Mouse (Mus musculus): ENCODE measurements around the gene Mars. TPM values are rescaled to one million over a fixed set of nuclear protein-coding genes. Genes with fewer than 3 reads are reported as not detected.

Mars gene
- total RNA-seq, 1 experiment from 2014 or later, result 187 TPM

DNA sequence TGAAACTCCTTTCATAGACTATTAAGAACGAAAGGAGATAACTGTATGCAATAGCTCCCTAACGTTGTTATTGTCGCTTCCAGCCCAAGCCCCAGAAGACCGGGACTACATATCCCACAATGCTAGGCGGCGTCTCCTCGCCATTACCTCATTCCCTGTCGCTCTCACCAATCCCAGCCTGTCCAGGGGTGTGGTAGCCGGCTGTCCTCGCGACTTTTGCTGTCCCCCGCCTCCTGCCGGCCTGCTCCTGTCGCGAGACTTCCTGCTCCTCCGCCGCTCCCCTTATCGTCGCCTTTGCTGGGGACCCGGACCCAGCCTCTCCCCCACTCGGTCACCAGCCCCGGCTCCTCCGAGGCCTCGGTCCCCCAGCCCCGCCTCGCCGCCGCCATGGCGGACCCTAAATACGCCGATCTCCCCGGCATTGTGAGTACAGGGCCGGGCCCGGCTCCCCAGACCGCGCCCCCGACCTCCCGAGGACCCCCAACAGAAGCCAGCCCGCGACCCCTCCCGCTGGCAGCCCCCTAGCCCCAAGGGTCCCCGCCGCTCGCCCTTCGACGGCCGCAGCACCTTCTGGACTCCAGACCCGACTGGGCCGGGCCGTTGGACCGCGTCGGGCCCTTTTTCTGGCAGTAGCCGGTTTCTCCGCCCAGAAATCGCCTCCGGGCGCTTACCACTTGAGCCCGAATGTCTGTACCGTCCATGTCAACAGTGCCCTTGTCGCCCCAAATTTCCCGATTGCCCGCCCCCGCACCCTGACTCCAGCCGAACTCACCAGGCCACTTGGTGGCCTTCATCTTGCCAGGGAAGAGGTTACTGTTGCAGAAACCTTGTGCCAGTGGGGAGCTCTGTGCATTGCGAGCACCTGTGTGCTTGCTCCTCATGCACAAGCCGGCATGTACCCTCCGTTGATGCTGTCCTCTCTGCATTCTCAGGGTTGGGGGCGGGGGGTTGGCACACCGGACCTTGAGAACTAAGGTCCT is 45.2 kb downstream of the Mars start, which contains the start of gene Dctn2:
Gene Dctn2 (plus strand): TSS at position 257 of the 980 bp plus-strand sequence.
- ATAC-seq (replicated peaks; ENCODE audit: low read depth, poor library complexity, severe bottlenecking), result peak; percentile 97

DNA sequence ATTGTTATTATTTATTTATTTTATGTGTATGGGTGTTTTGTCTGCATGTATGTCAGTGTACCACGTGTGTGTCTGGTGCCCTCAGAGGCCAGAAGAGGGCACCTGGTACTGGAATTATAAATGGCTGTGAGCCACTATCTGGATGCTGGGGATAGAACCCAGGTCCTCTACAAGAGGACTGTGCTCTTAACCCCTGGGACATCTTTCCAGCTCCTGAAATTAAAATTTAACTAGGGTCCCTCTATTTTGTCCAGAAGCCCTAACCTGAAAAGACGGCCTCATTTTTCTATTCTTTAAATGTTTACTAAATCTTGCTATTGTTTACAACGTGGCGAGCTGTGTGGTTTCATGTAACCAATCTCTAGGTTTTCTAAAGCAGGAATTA is 45.9 kb downstream of the Mars start:
- ATAC-seq (replicated peaks; ENCODE audit: low read depth, poor library complexity, severe bottlenecking), result 0 out of 2 replicates have a peak, but pooled peaks have one; percentile 20

GRCm38 (mm10) chr10:127264971-127265370 is 46.6 kb downstream of the Mars start:
- ATAC-seq (replicated peaks; ENCODE audit: low read depth, poor library complexity, severe bottlenecking), result no peak

DNA sequence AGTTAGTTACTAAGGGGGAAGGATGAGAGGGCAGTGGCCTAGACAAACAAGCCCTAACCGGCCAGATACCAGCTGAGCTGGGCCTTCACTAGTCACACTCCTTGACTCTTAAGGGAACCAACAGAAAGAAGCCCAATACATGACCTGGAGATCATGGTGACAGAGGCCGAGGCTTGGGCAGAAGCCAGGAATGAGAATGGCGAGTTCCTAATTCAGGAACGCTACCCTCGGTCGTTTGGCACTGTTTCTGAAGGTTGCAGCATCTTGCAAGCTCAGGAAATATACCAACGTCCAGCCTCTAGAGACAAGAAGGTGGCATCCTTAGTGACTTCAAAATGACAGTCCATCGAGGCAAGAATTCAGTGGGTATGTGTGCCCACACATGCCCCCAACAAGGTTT is 47.2 kb downstream of the Mars start:
- ATAC-seq (replicated peaks; ENCODE audit: low read depth, poor library complexity, severe bottlenecking), result no peak

- no peak for ATAC-seq (replicated peaks; ENCODE audit: low read depth, poor library complexity, severe bottlenecking)
Observed at GRCm38 (mm10) chr10:127263631-127264030, 48.0 kb downstream of the Mars start.

DNA sequence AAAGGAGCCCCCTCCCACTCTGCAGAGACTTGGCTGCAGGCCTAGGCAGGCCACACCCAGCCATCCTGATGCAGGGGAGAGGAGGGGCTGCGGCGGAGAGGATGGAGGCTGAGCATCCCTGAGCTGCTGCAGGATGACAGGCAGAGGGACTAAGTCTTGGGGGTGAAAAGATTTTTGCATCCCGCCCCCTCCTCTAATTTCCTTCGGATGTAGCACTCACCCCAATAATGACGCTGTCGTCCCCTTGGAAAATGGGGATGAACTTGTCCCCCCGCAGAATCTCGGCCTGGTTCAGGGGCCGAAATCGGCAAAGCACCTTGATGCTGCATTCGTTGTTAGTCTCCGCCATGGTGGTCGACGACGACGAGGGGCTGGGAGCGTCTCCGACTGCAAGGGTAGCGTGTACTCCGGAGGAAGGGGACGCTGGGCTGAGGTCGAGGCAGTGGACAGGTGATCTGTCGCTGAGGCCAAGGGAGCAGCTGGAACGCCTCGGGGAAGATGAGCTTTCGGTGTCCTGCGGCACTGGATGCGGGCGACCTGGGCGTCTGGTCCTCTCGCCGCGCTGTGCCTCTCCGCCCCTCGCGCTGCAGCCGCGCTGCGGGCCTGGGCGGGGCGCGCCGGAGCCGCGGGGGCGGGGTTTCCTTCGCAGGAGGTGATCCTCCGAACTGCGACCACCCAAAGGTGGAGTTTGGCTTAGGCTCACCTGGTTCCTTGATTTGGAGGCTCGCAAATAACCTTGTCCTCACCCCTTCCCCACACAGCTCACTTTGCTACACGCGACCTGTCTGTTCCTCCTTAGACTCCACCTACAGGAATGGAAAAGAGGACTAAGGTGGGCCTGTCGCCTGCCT is 48.8 kb downstream of the Mars start, which contains the start of gene Kif5a:
Gene Kif5a (minus strand): TSS at position 801 of the 851 bp plus-strand sequence.
- no peak for ATAC-seq (replicated peaks; ENCODE audit: low read depth, poor library complexity, severe bottlenecking)

GRCm38 (mm10) chr10:127261706-127262547 is 49.7 kb downstream of the Mars start:
- no peak for ATAC-seq (replicated peaks; ENCODE audit: low read depth, poor library complexity, severe bottlenecking)

DNA sequence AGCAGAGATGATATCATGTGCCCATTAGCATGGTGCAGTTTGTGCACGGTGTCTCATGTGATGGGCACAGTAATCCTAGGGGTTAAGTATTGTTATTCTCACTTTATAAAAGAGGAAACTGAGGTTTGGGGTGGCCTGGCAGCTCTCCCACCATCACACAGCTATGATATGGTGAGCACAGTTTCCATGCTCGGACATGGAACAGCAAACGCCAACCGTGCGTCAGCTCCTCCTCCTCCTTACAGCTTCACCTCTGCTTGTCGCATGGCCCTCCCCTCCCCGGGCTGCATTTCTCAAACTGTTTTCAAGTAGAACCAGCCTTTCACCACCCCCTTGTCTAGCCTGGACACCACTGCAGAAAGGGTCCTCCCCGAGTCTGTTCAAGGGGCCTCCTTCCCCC is 53.1 kb downstream of the Mars start:
- ATAC-seq (replicated peaks; ENCODE audit: low read depth, poor library complexity, severe bottlenecking), result peak; percentile 57

GRCm38 (mm10) chr10:127257790-127258189 is 53.8 kb downstream of the Mars start:
- no peak for ATAC-seq (replicated peaks; ENCODE audit: low read depth, poor library complexity, severe bottlenecking)

DNA sequence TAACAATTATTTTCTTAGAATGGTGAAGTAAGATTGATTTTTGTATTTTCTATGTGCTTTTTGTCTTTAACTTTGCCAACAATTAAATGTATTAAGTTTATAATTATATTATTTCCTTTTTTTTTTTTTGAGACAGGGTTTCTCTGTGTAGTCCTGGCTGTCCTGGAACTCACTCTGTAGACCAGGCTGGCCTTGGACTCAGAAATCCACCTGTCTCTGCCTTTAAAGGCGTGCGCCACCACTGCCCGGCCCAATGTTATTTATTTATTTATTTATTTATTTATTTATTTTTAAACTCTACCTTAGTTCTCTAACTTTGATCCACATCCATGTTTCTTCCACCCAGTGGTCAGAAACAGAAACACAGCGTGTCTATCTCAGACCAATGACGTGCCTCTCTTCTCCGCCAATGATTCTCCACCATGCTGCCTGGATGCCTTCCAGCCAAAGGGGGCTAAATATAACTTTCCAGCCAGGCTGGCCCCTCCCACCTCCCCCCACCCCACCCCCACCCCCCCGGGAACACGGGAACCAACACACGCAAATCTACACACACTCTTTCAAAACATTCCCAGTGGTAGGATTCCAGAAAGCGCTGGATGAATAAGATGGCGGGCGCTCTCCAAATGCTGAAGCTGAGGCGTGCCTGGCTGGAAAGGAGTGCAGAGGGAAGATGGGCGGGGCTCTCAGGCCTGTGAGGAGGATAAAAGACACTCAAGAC is 55.8 kb downstream of the Mars start:
- ATAC-seq (replicated peaks; ENCODE audit: low read depth, poor library complexity, severe bottlenecking), result peak; percentile 55; the same call in 1 of the 2 replicates

DNA sequence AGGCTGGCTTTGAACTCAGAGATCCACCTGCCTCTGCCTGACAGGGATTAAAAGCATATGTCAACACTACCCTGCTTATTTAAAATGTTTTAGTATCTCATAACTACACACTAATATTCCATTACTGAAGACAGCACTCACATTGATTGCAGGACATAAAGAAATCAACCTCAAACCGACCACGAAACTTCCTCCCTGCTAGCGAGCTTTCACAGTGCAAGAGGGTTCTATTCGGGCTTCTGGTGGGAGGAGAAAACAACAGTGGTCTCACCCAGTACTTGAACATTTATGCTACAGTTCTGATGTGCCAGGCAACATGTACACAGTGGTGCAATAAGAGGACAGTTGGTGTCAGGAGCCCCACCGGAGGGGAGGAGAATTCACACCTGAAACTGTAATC is 60.8 kb downstream of the Mars start:
- ATAC-seq (replicated peaks; ENCODE audit: low read depth, poor library complexity, severe bottlenecking), result peak; percentile 69; the same call in 1 of the 2 replicates

Other genes starting within 250 kb of the Mars start
- gene Cdk4, start 248.3 kb downstream of the Mars start, total RNA-seq (2017), result 723 and 923 TPM in 2 replicates
- gene Tspan31, start 241.5 kb downstream of the Mars start, total RNA-seq (2017), result 49.9 and 62.2 TPM in 2 replicates
- gene Agap2, start 236.5 kb downstream of the Mars start, total RNA-seq (2017), result 40.8 and 56.1 TPM in 2 replicates
- gene Os9, start 190.7 kb downstream of the Mars start, total RNA-seq (2017), result 159 TPM in 2 replicates
- 56.5 TPM in 2 replicates for gene B4galnt1, start 146.6 kb downstream of the Mars start, total RNA-seq (2017)
- gene Slc26a10, start 131.1 kb downstream of the Mars start, total RNA-seq (2017), result 0.78 and 1.0 TPM in 2 replicates
- gene Arhgef25, start 121.7 kb downstream of the Mars start, total RNA-seq (2017), result 9.7 and 16.4 TPM in 2 replicates
- gene Dtx3, start 116.1 kb downstream of the Mars start, total RNA-seq (2017), result 29.7 and 36.7 TPM in 2 replicates
- 15.7 and 18.7 TPM in 2 replicates for gene Pip4k2c, start 100.2 kb downstream of the Mars start, total RNA-seq (2017)
- 0.23 and 0.34 TPM in 2 replicates for gene Kif5a, start 48.4 kb downstream of the Mars start, total RNA-seq (2017)
- 88.5 and 108 TPM in 2 replicates for gene Dctn2, start 45.4 kb downstream of the Mars start, total RNA-seq (2017)
- gene Mbd6, start 22.8 kb downstream of the Mars start, total RNA-seq (2017), result 5.2 and 8.7 TPM in 2 replicates
- gene Arhgap9, start 10.2 kb upstream of the Mars start, total RNA-seq (2017), result 13.6 and 24.3 TPM in 2 replicates
- not detected in 2 replicates for gene Gli1, start 30.2 kb upstream of the Mars start, total RNA-seq (2017)
- not detected in 2 replicates for gene Inhbe, start 42.6 kb upstream of the Mars start, total RNA-seq (2017)
- gene Inhbc, start 58.6 kb upstream of the Mars start, total RNA-seq (2017), result not detected in 2 replicates
- gene R3hdm2, start 68.5 kb upstream of the Mars start, total RNA-seq (2017), result 46.5 and 126 TPM in 2 replicates
- not detected in 2 replicates for gene Stac3, start 189.9 kb upstream of the Mars start, total RNA-seq (2017)
- not detected in 2 replicates for gene Ndufa4l2, start 203.2 kb upstream of the Mars start, total RNA-seq (2017)
- gene Shmt2, start 210.7 kb upstream of the Mars start, total RNA-seq (2017), result 115 and 119 TPM in 2 replicates
- not detected in 2 replicates for gene Nxph4, start 222.8 kb upstream of the Mars start, total RNA-seq (2017)

Measured in common myeloid progenitor, adult 5-6 weeks (primary cell).